Mouse (Mus musculus) kidney, postnatal 36 days (tissue): Measurements from ENCODE around the gene Ryk.

ENCODE experiments used
- DNase-seq, 2 experiments: peaks; one replicate each; pipeline ENCODE4 v3.0.0; 2021 to 2022; ENCODE audit warnings: mixed read lengths in 2 of 2

Ryk gene

DNA sequence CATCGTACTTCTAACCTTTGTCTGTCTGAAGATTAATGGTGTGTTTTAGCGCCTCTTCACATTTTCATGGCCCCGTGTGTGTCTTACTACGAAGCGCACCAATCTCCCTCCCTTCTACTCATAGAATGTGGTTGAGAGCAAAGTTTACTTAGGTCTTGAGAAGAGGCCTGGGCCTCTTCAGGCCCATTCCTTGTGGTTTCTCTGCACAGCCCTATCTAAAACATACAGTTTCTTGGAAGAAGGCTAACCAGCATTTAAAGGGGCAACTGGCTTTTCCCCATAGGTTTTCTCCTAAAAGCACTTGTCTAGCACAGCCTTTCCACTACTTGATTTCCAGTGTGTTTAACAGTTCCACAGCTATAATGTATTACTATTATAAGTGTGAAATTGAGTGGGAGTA lies 24.7 kb downstream of the Ryk start:
- no peak for DNase-seq

- no peak for DNase-seq
Observed at GRCm38 (mm10) chr9:102859963-102860362, 25.2 kb downstream of the Ryk start.

GRCm38 (mm10) chr9:102860802-102861469 lies 26.2 kb downstream of the Ryk start:
- no peak for DNase-seq

- DNase-seq: peak; percentile 76 to 77
Observed at GRCm38 (mm10) chr9:102861789-102862188, 27.1 kb downstream of the Ryk start.

GRCm38 (mm10) chr9:102862260-102862659 lies 27.5 kb downstream of the Ryk start:
- no peak for DNase-seq

DNA sequence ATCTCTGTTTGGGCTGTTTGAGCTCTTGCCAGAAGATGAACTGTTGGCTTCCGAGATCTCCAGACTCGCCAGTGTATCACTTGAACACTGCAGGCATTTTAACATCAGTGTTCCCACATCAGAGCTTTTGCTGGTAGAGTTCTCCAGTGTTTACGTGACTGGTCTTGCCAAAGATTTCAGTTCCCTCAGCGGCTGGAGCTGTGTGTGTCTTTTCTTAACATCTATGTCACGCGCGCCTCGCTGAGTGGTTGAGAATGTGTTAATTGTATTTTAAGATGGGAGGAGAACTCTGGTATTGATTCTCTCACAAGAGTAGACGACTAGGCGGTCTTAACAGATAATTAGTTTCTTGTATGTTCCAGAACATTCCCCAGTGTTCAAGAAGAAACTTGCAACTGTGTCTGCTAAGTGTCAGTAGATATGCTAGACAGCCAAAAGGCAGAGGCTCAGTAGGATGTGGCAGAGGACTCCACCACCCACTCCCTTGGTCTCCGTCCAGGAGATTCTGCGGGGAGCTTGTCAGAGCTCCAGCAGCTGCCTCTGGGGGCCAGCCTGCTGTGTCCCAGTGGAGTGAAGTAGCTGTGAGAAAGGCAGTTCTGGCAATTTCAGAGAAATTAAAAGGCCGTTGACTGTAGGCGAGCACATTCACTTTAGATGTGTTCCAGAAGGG lies 29.3 kb downstream of the Ryk start:
- DNase-seq: peak; percentile 30 to 56

DNA sequence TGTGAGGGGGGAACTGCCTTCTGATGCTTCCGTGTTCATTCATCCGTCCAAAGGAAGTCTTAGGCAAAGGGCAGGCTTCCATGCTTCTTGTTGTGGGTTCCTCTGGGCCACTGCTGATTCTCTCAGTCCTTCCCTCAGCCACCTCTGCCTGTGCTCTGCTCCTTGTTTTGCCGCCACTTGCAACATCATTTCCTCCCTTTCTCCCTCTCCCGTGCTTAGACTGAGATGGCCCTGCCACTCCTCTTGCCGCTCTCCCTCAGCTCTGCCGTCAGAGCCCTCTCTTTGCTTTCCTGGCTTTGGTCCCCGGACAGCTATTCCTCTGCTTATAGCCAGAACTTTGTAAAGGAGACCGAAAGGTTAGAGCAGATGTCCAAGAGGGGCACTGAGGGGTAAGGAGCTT lies 30.2 kb downstream of the Ryk start:
- DNase-seq: no peak

GRCm38 (mm10) chr9:102865946-102866737 lies 31.4 kb downstream of the Ryk start:
- no peak for DNase-seq

- DNase-seq: peak; percentile 74 to 92
Observed at GRCm38 (mm10) chr9:102866893-102867292, 32.2 kb downstream of the Ryk start.

DNA sequence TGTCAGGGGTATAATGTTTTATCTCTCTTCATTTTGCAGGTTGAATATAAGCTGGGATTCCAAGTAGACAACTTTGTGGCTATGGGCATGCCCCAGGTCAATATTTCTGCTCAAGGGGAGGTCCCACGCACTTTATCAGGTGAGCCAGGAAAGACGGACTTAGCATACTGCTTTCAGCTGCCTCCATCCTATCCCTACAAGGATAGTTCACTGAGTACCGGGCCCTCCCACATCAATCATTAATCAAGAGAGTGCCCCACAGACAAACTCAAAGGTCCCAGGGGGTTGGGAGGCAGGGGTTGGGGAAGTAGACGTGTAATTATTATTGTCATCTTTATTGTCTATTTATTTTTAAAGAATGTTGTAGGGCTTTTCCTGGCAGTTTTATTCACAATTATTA lies 32.8 kb downstream of the Ryk start:
- DNase-seq: peak; percentile 57 to 75

- DNase-seq: no peak
Observed at GRCm38 (mm10) chr9:102868451-102868850, 33.7 kb downstream of the Ryk start.

GRCm38 (mm10) chr9:102876054-102876690 lies 41.5 kb downstream of the Ryk start:
- no peak for DNase-seq

GRCm38 (mm10) chr9:102877916-102878315 lies 43.2 kb downstream of the Ryk start:
- no peak for DNase-seq

- peak; percentile 56 to 78 for DNase-seq
Observed at GRCm38 (mm10) chr9:102879545-102879944, 44.8 kb downstream of the Ryk start.

DNA sequence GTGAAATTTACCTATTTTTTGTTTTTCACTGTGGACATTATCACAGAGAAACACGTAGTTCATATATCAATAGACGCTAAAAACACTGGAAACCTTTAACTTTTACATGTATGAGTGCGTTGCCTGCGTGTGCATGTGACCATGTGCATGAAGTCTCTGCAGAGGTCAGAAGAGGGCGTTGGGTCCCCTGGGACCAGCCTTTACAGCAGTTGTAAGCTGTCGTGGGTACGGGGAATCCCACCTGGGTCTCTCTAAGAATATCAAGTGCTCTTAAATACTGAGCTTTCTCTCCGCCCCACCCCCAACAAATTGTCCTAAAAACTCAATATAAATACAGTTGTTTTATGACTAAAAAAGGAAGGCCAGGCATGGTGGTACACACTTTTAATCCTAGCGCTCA lies 50.0 kb downstream of the Ryk start:
- DNase-seq: no peak

DNA sequence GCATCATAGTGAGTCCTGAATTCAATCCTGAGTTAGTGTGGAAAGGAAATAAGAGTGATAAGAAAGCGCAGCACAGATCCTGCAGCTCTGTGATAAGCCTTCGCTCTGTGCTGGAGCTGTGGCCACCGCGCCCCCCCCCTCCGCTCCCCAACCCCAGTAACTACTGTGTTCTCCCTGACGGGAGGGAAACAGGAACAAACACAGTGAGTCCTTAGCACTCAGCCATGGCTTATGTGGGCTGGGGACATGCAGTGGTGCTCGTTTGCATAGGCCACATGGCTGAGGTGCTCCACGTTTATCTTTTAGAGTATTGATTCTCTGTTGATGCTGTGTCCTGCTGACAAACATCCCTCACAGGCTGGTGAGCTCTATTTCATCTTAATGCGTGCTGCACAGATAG lies 55.4 kb downstream of the Ryk start:
- no peak for DNase-seq

DNA sequence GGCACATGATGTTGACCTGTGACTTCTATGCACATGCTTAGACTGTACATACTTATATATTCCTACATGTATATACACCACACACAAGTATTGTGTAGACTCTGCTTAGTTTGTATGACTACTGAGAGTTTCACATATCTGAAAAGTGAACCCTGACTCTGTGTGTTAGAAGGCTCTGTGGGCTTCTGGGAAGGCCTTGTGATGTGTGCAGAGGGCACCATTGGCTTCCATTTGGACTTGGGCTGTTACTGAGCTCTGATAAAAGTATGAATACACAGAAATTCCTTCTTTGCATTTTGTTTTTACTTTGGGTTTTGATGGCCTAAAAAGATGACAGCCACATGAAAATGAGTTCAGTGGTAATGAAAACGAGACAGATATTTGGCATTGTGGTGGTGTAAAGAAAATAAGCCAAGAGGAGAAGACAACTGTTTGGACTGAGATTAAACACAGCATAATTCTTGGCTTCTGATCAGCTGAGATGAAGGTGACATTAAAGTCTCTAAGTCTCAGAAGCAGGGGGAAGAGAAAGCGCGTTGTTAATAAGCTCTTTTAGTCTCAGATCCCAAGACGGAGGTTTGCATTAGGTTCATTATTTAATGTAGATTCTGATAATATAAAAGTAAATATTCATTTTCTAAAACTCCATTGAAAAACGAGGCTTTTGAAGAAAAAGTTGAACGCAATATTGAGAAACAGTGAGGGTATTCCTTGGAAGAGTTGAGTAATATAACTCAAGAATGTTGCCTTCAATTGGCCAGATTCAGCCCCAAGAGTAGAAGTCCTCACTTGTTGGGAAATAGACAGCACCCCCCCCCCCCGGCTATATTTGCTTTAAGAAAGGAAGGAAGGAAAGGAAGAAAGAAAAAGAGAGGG lies 58.0 kb downstream of the Ryk start:
- no peak for DNase-seq

- no peak for DNase-seq
Observed at GRCm38 (mm10) chr9:102893356-102893870, 58.7 kb downstream of the Ryk start.

- DNase-seq: no peak
Observed at GRCm38 (mm10) chr9:102899916-102900315, 65.2 kb downstream of the Ryk start.

DNA sequence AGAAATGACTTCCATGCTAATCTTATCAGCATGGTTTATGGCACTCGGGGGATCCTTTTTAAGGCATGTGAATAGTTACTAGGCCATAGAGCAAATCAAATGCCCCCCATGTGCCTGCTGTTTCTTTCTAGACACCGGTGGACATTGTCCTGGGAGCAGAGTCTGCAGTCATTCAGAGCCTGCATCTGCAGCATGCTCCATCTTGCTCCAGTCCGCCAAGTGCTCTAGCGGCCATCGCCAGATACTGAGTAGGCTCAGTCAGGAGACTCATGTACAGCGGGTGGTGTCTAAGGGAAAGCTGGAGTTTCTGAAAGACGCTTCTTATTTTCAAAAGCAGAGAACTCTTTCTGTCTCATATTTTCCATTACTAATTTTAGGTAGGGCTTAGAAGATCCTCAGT lies 67.6 kb downstream of the Ryk start:
- no peak for DNase-seq

- no peak for DNase-seq
Observed at GRCm38 (mm10) chr9:102904952-102905351, 70.2 kb downstream of the Ryk start.

DNA sequence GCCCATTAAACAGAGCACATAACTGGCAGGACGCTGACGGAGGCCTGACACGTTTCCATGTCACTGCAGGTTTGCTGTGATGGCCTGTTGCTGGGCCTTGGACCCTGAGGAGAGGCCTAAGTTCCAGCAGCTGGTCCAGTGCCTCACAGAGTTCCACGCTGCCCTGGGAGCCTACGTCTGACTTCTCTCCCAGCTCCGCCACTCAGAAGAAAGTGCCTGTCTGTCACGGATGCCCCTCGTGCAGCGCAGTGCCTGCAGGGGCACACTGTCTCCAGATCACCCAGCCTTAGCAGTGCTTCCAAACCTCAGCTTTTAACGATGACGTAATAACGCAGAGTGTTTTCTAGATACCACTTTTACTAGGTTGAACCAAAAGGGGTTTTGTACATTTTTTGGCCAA lies 72.1 kb downstream of the Ryk start:
- no peak for DNase-seq
